Mouse (Mus musculus) lung, adult 2 months (tissue): ENCODE results near the gene Spag7.

Source experiments
- CTCF ChIP-seq: fragments of 200-500 bp; IDR thresholded peaks from 2 replicates; pipeline ENCODE4 v1.5.1; 2011; ENCODE audit warnings: mild to moderate bottlenecking, low read length, control low read depth; ENCODE audit not compliant: insufficient read depth
- POLR2A ChIP-seq: fragments of 200-500 bp; IDR thresholded peaks from 2 replicates; pipeline ENCODE4 v1.6.1; 2011; ENCODE audit warnings: low read depth, mild to moderate bottlenecking, control low read depth, low read length, borderline replicate concordance; ENCODE audit errors: extremely low read depth

DNA sequence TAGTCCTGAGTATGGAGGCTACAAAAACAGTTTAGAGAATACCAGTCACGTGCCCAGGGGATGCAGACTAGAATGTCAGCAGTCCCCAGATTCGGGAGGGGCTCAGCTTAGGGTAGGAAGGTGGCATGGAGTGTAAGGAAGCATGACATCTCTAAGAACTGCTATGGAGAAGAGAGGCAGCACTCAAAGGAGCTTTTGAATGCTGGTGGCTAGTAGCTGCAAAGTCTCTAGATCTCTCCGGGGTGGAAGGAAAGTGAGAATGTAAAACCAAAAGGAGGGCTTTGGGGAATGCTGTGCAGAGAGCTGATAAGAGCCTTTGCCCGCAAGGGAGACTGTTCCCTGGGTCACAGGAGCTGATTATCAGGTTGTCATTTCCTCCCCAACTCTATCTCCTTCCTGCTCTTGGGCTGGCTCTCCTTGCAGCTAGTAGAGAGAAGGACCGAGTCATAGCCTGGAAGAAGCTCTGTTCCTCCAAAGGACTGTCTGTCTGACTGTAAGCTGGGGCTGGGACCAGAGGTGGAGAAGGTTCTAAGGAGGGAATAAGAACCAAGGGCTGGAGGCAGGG lies 30.4 kb downstream of the Spag7 start, which contains the start of gene Gp1ba:
- no peak for TF ChIP-seq POLR2A
- no peak for TF ChIP-seq CTCF
